Mouse (Mus musculus) forebrain, embryonic 14.5 days (tissue): ENCODE results near the gene Zfp30. TPM values are rescaled to one million over a fixed set of nuclear protein-coding genes. Genes with fewer than 3 reads are reported as not detected.

Experiments
- ATAC-seq: fragments of 200-750 bp; cut with Nextera tagmentation; 2 replicates; pipeline ENCODE4 v1.8.0; 2017; ENCODE audit warnings: mild to moderate bottlenecking, moderate library complexity
- DNase-seq: peaks from one replicate; pipeline ENCODE4 v3.0.0-alpha.2; 2015; ENCODE audit warnings: low spot score
- H3K27ac ChIP-seq: fragments of 300-500 bp; sonication (generic); 2 replicates; pipeline ENCODE4 v1.5.1; 2014; ENCODE audit warnings: low read depth, mild to moderate bottlenecking, control low read depth, low read length, moderate library complexity
- H3K27me3 ChIP-seq: fragments of 300-500 bp; sonication (generic); replicated peaks from 2 replicates; pipeline ENCODE4 v1.6.1; 2014; ENCODE audit warnings: low read length, control low read depth, mixed read lengths; ENCODE audit not compliant: control insufficient read depth, insufficient read depth
- H3K36me3 ChIP-seq: fragments of 300-500 bp; sonication (generic); 2 replicates; pipeline ENCODE4 v1.6.1; 2014; ENCODE audit warnings: low read length, control low read depth; ENCODE audit not compliant: control insufficient read depth, insufficient read depth
- H3K4me1 ChIP-seq: fragments of 300-500 bp; sonication (generic); 2 replicates; pipeline ENCODE4 v1.6.1; 2014; ENCODE audit warnings: antibody characterized with exemption, low read length, control low read depth; ENCODE audit not compliant: control insufficient read depth, insufficient read depth
- H3K4me2 ChIP-seq: fragments of 300-500 bp; sonication (generic); 2 replicates; pipeline ENCODE4 v1.6.1; 2014; ENCODE audit warnings: mild to moderate bottlenecking, control low read depth, low read length
- H3K4me3 ChIP-seq: fragments of 300-500 bp; sonication (generic); 2 replicates; pipeline ENCODE4 v1.5.1; 2014; ENCODE audit warnings: low read depth, low read length, control low read depth
- H3K9ac ChIP-seq: fragments of 300-500 bp; sonication (generic); 2 replicates; pipeline ENCODE4 v1.6.1; 2014; ENCODE audit warnings: mild to moderate bottlenecking, low read length, control low read depth, moderate library complexity
- H3K9me3 ChIP-seq: fragments of 300-500 bp; sonication (generic); replicated peaks from 2 replicates; pipeline ENCODE4 v1.6.1; 2016; ENCODE audit warnings: low read length, control low read depth, mixed read lengths; ENCODE audit not compliant: control insufficient read depth
- WGBS: fragments of 180-500 bp; shearing (Covaris S2); extraction: QIAGEN DNeasy Blood & Tissue Kit; methylation state at CpG from one replicate; pipeline ENCODE4 v1.1.7; 2014; 5-methylcytosine and 5-hydroxymethylcytosine counted together
- polyA plus RNA-seq: library from polyadenylated mRNA; unstranded; fragments of >200 nt; fragmentation: Nextera tagmentation; extraction: Ambion mirVana; gene quantifications from 2 replicates; pipeline ENCODE4 v1.2.1, GENCODE M21; 2014

Zfp30 gene
- polyA plus RNA-seq, 1 experiment from 2014 or later = 15.8 TPM

- WGBS = 2% methylated on average over 12 of the region's 12 CpGs
- no peaks in the 10 kb centered on the region for H3K9me3 ChIP-seq
- no peaks in the 10 kb centered on the region for H3K27me3 ChIP-seq
- peak overlapping the region; percentile 72 for H3K4me3 ChIP-seq
- H3K9ac ChIP-seq = peak overlapping the region; percentile 76
- H3K4me2 ChIP-seq = peak overlapping the region; percentile 83
- peaks cover 20% of the 10 kb centered on the region; the same call in 1 of the 2 replicates for H3K4me1 ChIP-seq
- ATAC-seq (peak; percentile 35), DNase-seq (no peak)
- H3K27ac ChIP-seq = peak overlapping the region; percentile 4; the same call in 1 of the 2 replicates
- no peaks in the 10 kb centered on the region for H3K36me3 ChIP-seq
Measured at GRCm38 (mm10) chr7:29815061-29815784, 31.4 kb downstream of the Zfp30 start.

- H3K4me3 ChIP-seq = peak within 1 kb of the TSS; percentile 72
- peak within 1 kb of the TSS; percentile 76 for H3K9ac ChIP-seq
- H3K4me2 ChIP-seq = peak within 1 kb of the TSS; percentile 83
- DNase-seq (peak; percentile 98), ATAC-seq (peak; percentile 95)
- H3K27me3 ChIP-seq = no peaks in the 10 kb centered on the region
- H3K36me3 ChIP-seq = 0 out of 2 replicates have a peak, but pooled peaks cover 2% of the 10 kb centered on the region
- H3K4me1 ChIP-seq = peaks cover 20% of the 10 kb centered on the region; the same call in 1 of the 2 replicates
- under 1% methylated on average over 26 of the region's 26 CpGs for WGBS
- H3K27ac ChIP-seq = peak within 1 kb of the TSS; percentile 78
- H3K9me3 ChIP-seq = no peaks in the 10 kb centered on the region
Measured at GRCm38 (mm10) chr7:29815910-29816429, 32.2 kb downstream of the Zfp30 start, which contains the start of gene Zfp790. Zfp790 (plus strand) TSS chr7:29816114.

GRCm38 (mm10) chr7:29818619-29819254 is 34.9 kb downstream of the Zfp30 start:
- ATAC-seq (peak; percentile 83), DNase-seq (peak; percentile 97)
- H3K4me2 ChIP-seq = peak overlapping the region; percentile 50
- no peaks in the 10 kb centered on the region for H3K9me3 ChIP-seq
- peak overlapping the region; percentile 58 for H3K9ac ChIP-seq
- H3K27ac ChIP-seq = peak overlapping the region; percentile 63
- H3K4me3 ChIP-seq = peak overlapping the region; percentile 50
- H3K36me3 ChIP-seq = peaks cover 21% of the 10 kb centered on the region
- H3K4me1 ChIP-seq = peaks cover 20% of the 10 kb centered on the region; the same call in 1 of the 2 replicates
- no peaks in the 10 kb centered on the region for H3K27me3 ChIP-seq
- 5% methylated on average over 12 of the region's 12 CpGs for WGBS

GRCm38 (mm10) chr7:29828001-29828400 is 44.2 kb downstream of the Zfp30 start:
- WGBS = 96% methylated on average over 12 of the region's 12 CpGs
- Histone ChIP-seq H3K27me3 (no peaks in the 10 kb centered on the region), H3K36me3 (peaks cover 88% of the 10 kb centered on the region), H3K9me3 (no peaks in the 10 kb centered on the region), H3K4me1 (no peaks in the 10 kb centered on the region), H3K4me3 (no peak overlapping the region), H3K27ac (no peak overlapping the region), H3K4me2 (no peak overlapping the region), H3K9ac (no peak overlapping the region)
- no peak for DNase-seq
- no peak for ATAC-seq

GRCm38 (mm10) chr7:29829804-29830203 is 46.0 kb downstream of the Zfp30 start:
- Histone ChIP-seq H3K9ac (no peak overlapping the region), H3K4me3 (no peak overlapping the region), H3K4me2 (no peak overlapping the region), H3K9me3 (no peaks in the 10 kb centered on the region), H3K4me1 (no peaks in the 10 kb centered on the region), H3K27me3 (no peaks in the 10 kb centered on the region), H3K36me3 (peaks cover 77% of the 10 kb centered on the region), H3K27ac (no peak overlapping the region)
- WGBS = 86% methylated on average over 12 of the region's 12 CpGs
- ATAC-seq (no peak), DNase-seq (no peak)

- Histone ChIP-seq H3K4me3 (no peak overlapping the region), H3K9me3 (no peaks in the 10 kb centered on the region), H3K4me2 (no peak overlapping the region), H3K27ac (no peak overlapping the region), H3K9ac (no peak overlapping the region), H3K4me1 (no peaks in the 10 kb centered on the region), H3K36me3 (peaks cover 14% of the 10 kb centered on the region), H3K27me3 (no peaks in the 10 kb centered on the region)
- DNase-seq (peak; percentile 2), ATAC-seq (no peak)
- 82% methylated on average over 1 of the region's 1 CpGs for WGBS
Measured at GRCm38 (mm10) chr7:29836816-29837215, 53.0 kb downstream of the Zfp30 start.

- H3K36me3 ChIP-seq = peaks cover 6% of the 10 kb centered on the region
- DNase-seq (no peak), ATAC-seq (no peak)
- WGBS = 93% methylated on average over 3 of the region's 3 CpGs
- H3K9ac ChIP-seq = no peak overlapping the region
- no peaks in the 10 kb centered on the region for H3K9me3 ChIP-seq
- no peaks in the 10 kb centered on the region for H3K27me3 ChIP-seq
- H3K27ac ChIP-seq = no peak overlapping the region
- H3K4me1 ChIP-seq = no peaks in the 10 kb centered on the region
- no peak overlapping the region for H3K4me3 ChIP-seq
- H3K4me2 ChIP-seq = no peak overlapping the region
Measured at GRCm38 (mm10) chr7:29839256-29839655, 55.5 kb downstream of the Zfp30 start.

GRCm38 (mm10) chr7:29842105-29842504 is 58.3 kb downstream of the Zfp30 start:
- H3K27me3 ChIP-seq = no peaks in the 10 kb centered on the region
- H3K4me3 ChIP-seq = no peak overlapping the region
- WGBS = 92% methylated on average over 1 of the region's 1 CpGs

More at GRCm38 (mm10) chr7:29842105-29842504, 58.3 kb downstream of the Zfp30 start:
- Histone ChIP-seq H3K4me2 (no peak overlapping the region), H3K27ac (no peak overlapping the region), H3K9me3 (no peaks in the 10 kb centered on the region), H3K4me1 (no peaks in the 10 kb centered on the region), H3K9ac (no peak overlapping the region), H3K36me3 (peaks cover 30% of the 10 kb centered on the region)
- ATAC-seq (no peak), DNase-seq (no peak)
